Mouse (Mus musculus) testis, postnatal 10 days (tissue): ENCODE results near the gene Adam1a.
A peak's percentile ranks its signal among the peaks of the same experiment; 100 is the strongest.

Experiments
- DNase-seq: peaks from one replicate; pipeline ENCODE4 v3.0.0; 2021; ENCODE audit warnings: low spot score

The Adam1a gene

GRCm38 (mm10) chr5:121544910-121545792, at the start of gene Adam1a, which contains the start of gene Gm42878:
TSS of gene Adam1a (minus strand) at chr5:121545482.
TSS of gene Gm42878 (minus strand) at chr5:121545482.
- DNase-seq, result peak; percentile 71

GRCm38 (mm10) chr5:121594714-121595313, 49.5 kb upstream of the Adam1a start:
- no peak for DNase-seq

- DNase-seq, result peak; percentile 93
These were observed 48.4 kb upstream of the Adam1a start, which contains the start of gene Aldh2 for GRCm38 (mm10) chr5:121593451-121594401. TSS of gene Aldh2 (minus strand) at chr5:121593824.

DNA sequence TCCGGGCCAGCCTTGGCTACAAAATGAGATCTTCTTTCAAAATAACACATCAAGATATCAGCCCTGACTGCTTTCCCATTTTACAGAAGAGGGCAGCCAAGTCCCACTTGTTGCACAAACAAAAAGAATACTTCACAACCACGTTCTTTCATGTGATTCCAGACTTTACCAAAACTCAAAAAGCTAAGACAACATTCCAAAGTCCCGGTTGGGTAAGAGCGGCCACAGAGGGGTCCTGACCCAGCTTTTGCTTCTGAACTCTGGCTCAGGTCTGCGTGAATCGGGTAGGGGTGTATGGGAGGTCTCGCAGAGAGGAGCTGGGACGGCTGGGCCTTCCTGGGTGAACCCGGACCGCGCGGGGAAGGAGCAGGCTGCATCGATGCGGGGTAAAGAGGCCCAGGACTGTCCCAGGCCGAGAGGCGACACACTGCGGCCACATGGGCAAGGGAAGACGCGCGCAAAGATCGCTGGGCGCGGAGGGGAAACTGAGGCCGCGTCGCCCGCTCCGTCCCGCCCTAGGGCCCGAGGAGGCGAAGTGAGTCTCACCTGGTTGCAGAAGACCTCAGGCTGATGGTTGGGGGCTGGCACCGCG, 47.6 kb upstream of the Adam1a start:
- peak; percentile 65 for DNase-seq

DNA sequence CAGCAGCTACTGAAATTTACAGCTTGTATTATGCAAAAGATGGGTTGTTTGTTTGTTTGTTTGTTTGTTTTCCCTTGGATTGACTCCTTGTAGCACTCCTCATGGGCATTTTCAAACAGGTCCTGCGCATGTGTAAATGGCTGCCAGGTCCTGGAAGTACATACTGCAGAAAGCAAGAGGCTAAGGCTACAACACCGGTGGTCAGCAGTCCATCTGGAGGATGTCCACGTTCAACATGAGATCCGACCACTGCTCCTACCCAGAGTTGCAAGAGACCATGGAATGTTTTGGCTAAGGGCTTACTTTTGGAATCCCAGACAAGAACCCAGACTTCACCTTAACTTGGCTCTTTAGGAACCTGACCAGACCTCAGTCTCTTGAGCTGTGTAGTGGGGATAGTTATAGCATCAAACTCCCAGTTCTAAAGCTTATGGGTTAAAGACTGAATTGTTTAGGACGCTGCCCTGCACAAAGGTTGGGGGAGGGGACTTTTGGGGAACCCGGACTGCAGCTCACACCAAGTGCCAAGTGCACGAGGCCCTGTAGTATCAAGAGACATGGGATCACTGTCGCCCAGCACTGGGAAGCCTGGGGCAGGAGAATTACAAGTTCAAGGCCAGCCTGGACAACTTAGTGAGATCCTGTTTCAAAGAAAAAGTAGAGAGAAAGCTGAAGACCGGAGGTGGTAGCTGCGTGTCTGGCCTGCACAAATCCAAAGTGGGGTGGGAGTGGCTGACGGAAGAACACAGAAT, 47.0 kb upstream of the Adam1a start:
- no peak for DNase-seq

DNA sequence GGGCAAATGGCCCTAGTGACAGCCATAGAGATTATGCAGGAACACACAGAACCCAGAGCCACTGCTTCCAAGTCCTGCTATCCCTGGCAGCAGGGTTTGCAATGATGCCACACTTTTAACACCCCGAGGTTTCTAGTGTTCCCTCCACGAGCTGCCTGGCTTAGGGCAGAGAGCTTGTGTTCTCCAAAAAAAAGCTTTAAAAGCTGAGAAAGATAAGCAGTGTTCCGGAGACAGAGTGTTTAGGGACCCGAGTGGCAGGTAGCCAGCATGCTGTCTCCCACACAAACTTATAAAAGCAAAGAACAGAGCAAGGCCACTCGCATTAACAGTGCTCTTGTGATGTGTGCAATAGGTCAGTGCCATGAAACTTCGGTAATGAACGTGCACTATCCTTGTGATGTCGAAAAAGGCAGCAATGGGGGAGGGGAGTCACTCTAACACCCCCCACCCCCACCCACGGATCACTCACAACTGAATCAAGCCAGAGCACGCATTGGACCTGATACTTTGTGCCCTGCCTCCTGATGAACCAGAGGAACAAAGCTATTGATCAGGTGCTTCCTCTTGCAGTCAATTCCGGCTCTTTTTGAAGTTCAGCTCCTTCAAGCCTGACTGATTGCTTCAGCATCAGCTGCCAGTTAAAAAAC, 46.3 kb upstream of the Adam1a start:
- peak; percentile 79 for DNase-seq

DNA sequence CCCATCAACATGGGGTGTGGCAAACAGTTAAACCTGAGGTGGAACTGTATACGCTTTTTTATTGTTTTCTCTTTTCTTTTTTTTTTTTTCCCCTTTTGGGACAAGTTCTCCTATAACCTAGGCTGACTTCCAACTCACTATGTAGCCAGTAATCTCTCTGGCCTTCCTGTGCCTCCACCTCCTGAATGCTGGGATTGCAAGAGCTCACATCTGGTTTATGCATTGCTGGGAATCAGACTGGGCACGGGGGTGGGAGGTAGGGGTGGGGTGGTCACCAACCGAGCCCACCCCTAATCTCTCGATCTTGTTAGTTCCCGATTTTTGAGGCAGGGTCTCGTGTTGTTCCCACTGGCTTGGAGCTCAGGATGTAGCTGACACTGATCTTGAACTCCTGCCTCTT, 44.6 kb upstream of the Adam1a start:
- no peak for DNase-seq

- DNase-seq, result peak; percentile 71
These were observed 41.2 kb upstream of the Adam1a start for GRCm38 (mm10) chr5:121586400-121587039.

GRCm38 (mm10) chr5:121585699-121586098, 40.4 kb upstream of the Adam1a start:
- DNase-seq, result no peak

GRCm38 (mm10) chr5:121585005-121585404, 39.7 kb upstream of the Adam1a start:
- DNase-seq, result no peak

GRCm38 (mm10) chr5:121583765-121584501, 38.7 kb upstream of the Adam1a start:
- peak; percentile 92 for DNase-seq

- DNase-seq, result no peak
These were observed 36.7 kb upstream of the Adam1a start for GRCm38 (mm10) chr5:121581945-121582344.

DNA sequence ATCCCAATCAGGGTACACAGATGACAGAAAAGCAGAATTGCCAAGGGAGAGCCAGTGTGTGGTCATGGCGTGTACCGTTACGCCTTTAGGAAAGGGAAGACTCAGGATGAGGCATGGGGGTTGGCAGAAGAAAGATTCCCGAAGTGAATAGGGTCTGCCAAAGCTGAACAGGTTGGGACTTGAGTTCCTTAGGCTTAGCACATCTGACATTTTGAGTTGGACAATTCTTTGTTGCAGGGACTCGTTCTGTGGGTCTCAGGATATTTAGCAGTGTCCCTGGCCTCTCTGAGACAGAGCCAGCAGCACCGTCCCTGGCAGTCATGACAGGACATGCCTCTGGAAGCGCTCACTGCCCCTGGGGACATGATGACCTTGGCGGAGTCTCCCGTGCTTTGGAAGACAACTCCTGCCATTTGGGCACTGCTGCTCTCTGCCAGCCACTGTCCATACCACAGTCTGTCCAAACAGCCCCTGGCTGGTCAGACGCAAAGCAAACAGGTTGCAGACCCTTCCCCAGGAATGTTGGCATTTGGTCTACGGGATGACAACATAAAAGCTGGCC, 31.7 kb upstream of the Adam1a start:
- no peak for DNase-seq

- no peak for DNase-seq
These were observed 30.6 kb upstream of the Adam1a start for GRCm38 (mm10) chr5:121575867-121576266.

GRCm38 (mm10) chr5:121574145-121574544, 28.9 kb upstream of the Adam1a start:
- DNase-seq, result no peak

DNA sequence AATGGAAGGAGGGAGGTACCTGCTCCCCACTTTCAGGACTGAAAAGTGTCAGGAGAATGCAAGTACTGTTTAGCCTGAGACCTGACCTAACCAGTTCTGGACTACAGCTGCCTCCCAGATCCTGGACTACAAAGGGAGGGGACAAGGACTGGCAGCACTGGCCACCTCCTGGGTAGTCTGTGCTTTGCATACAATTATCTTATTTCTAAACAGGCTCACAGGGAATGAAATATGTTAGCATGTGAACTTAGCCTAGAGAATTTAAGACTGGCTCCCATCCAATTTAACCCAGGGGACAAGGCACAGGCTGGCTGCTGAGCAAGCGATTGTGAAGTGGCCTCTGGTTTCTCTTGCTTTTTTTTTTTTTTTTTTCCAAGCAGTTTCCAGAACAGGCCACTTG, 25.5 kb upstream of the Adam1a start:
- DNase-seq, result no peak

- no peak for DNase-seq
These were observed 24.7 kb upstream of the Adam1a start for GRCm38 (mm10) chr5:121569881-121570420.

DNA sequence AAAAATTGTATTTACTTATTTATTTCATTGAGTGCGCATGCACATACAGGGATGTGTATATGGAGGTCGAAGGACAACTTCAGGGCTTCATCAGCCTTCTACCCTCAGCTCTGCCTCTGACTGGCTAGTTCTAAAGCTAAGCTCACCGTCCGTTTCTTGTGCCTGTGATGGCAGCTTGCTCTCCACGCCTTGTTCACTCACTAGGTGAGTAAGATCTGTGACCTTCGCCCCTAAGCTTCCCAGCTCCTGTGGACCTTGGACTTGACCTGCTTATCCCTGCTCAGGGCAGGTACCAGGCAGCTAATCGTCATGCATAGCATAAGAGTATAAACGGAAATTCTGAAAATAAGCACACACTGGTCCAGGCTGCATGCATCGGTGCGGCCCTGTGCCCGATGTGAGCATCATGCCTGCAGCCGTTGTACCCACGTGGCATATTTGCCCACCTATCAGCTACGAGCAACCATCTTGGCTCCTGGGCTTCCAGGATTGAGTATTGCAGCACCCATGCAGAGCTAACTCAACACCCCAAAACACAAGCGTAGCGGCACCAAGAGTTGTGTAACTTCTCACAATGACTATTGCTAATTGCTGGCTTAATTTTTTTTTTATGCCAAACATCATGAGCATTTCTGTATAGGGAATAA, 20.9 kb upstream of the Adam1a start:
- DNase-seq, result no peak
